Mouse (Mus musculus) hindbrain, embryonic 10.5 days (tissue): ENCODE measurements around the gene Ubash3b. TPM values are rescaled to one million over a fixed set of nuclear protein-coding genes. Genes with fewer than 3 reads are reported as not detected.
A peak's percentile ranks its signal among the peaks of the same experiment; 100 is the strongest.

Source experiments
- DNase-seq: peaks from one replicate; pipeline ENCODE4 v3.0.0-alpha.2; 2017; ENCODE audit warnings: low spot score
- H3K27ac ChIP-seq: fragments of 300-500 bp; sonication (generic); 2 replicates; pipeline ENCODE4 v1.5.1; 2016; ENCODE audit warnings: mild to moderate bottlenecking, moderate library complexity
- H3K27me3 ChIP-seq: fragments of 300-500 bp; sonication (generic); 2 replicates; pipeline ENCODE4 v1.6.1; 2016; ENCODE audit warnings: mild to moderate bottlenecking; ENCODE audit not compliant: poor library complexity, insufficient read depth, severe bottlenecking
- H3K36me3 ChIP-seq: fragments of 300-500 bp; sonication (generic); 2 replicates; pipeline ENCODE4 v1.6.1; 2016; ENCODE audit warnings: mild to moderate bottlenecking, moderate library complexity
- H3K4me1 ChIP-seq: fragments of 300-500 bp; sonication (generic); replicated peaks from 2 replicates; pipeline ENCODE4 v1.6.1; 2016; ENCODE audit warnings: mild to moderate bottlenecking
- H3K4me3 ChIP-seq: fragments of 300-500 bp; sonication (generic); 2 replicates; pipeline ENCODE4 v1.5.1; 2016; ENCODE audit warnings: mild to moderate bottlenecking, moderate library complexity
- H3K9me3 ChIP-seq: fragments of 300-500 bp; sonication (generic); 2 replicates; pipeline ENCODE4 v1.6.1; 2016; ENCODE audit warnings: mild to moderate bottlenecking, moderate library complexity
- WGBS: fragments of 180-500 bp; shearing (Covaris S2); methylation state at CpG from one replicate; pipeline ENCODE4 v1.1.7; 2016; 5-methylcytosine and 5-hydroxymethylcytosine counted together
- polyA plus RNA-seq: library from polyadenylated mRNA; unstranded; fragments of >200 nt; fragmentation: Nextera tagmentation; extraction: Ambion mirVana; gene quantifications from 2 replicates; pipeline ENCODE4 v1.2.1, GENCODE M21; 2016

Gene Ubash3b
- polyA plus RNA-seq, 1 experiment from 2014 or later = 8.5 TPM

DNA sequence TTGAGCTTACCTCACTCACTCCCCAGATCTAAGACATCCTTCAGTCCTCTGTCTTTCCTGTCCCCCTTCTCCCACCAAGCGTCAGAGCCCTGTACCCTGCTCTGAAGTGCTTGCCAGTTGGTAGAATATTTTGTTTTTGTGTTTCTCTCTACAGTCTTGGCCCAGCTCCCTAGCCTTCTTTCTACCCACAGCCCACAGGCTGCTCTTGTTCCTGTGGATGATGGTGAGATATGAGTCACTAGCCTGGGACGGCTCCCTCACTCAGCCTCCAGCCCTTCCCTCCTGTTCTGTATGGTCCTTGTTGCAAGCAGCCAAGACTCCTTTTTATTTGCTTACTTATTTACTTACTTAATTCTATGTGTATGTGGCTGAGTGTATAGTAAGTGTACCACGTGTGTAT, 141.0 kb downstream of the Ubash3b start:
- DNase-seq = no peak
- Histone ChIP-seq H3K4me1 (no peaks in the 10 kb centered on the region), H3K9me3 (no peaks in the 10 kb centered on the region), H3K36me3 (no peaks in the 10 kb centered on the region), H3K27me3 (no peaks in the 10 kb centered on the region), H3K4me3 (no peak overlapping the region), H3K27ac (no peak overlapping the region)
- 87% methylated on average over 3 of the region's 3 CpGs for WGBS

GRCm38 (mm10) chr9:41014512-41014911, 147.0 kb downstream of the Ubash3b start:
- WGBS = 40% methylated on average over 4 of the region's 4 CpGs
- Histone ChIP-seq H3K27me3 (peaks cover 20% of the 10 kb centered on the region), H3K4me1 (peaks cover 29% of the 10 kb centered on the region), H3K9me3 (no peaks in the 10 kb centered on the region), H3K36me3 (no peaks in the 10 kb centered on the region), H3K27ac (peak overlapping the region; percentile 64; the same call in 1 of the 2 replicates), H3K4me3 (no peak overlapping the region)
- DNase-seq = no peak

- H3K27me3 ChIP-seq = peaks cover 24% of the 10 kb centered on the region
- WGBS = 61% methylated on average over 5 of the region's 5 CpGs
- H3K9me3 ChIP-seq = no peaks in the 10 kb centered on the region
- H3K27ac ChIP-seq = peak overlapping the region; percentile 78
- no peaks in the 10 kb centered on the region for H3K36me3 ChIP-seq
- no peak for DNase-seq
- H3K4me1 ChIP-seq = peaks cover 41% of the 10 kb centered on the region
- 0 out of 2 replicates have a peak overlapping the region, but pooled peaks have one; percentile 13 for H3K4me3 ChIP-seq
These were observed 149.0 kb downstream of the Ubash3b start for GRCm38 (mm10) chr9:41012456-41012855.

DNA sequence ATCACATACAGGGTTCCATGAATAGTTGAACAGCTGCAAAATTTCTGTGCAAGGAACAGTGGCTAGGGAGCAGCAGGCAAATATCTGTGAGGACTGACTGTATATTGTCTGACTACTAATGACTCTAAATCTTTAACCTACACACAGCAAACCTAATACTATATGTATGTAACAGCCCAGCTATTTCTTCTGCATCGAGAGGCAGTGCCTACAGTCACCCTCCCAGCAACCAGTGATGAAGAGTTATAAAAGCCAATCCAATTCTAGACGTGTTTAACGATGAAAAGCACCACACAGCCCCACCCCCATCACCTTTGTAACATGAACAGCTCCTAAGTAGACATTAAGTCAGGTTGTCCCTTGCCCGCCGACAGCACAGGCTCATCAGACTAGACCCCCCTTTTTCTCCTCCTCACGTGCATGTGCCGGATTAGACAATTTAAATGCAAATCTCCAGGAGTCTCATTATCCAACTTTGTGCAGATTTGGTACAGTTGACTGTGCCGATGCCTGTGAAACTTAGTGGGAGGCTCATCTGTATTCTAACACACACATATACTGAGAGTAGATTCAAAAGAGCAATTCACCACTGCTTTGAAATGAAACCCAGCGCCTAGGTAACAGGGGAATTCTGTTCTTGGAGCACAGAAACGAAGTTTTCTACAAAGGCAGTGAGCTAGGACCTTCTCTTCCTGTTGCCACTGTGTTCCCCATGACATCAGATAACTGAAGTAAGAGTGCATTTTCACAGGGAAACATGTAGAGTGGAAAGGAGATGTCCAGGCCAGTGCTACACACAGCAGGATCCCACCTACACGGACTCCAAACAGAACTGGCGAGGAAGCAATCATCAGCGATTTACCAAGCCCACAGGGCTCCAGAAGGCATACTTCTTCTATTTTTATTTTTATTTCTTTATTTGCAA, 149.7 kb downstream of the Ubash3b start:
- Histone ChIP-seq H3K27ac (peak overlapping the region; percentile 78), H3K4me1 (peaks cover 45% of the 10 kb centered on the region), H3K36me3 (no peaks in the 10 kb centered on the region), H3K4me3 (peak overlapping the region; percentile 13; the same call in 1 of the 2 replicates), H3K27me3 (peaks cover 24% of the 10 kb centered on the region), H3K9me3 (no peaks in the 10 kb centered on the region)
- WGBS = 49% methylated on average over 13 of the region's 13 CpGs
- DNase-seq = no peak

- peaks cover 49% of the 10 kb centered on the region for H3K27me3 ChIP-seq
- peak; percentile 35 for DNase-seq
- H3K27ac ChIP-seq = peak overlapping the region; percentile 64; the same call in 1 of the 2 replicates
- no peaks in the 10 kb centered on the region for H3K36me3 ChIP-seq
- WGBS = 0% methylated on average over 1 of the region's 1 CpGs
- peaks cover 36% of the 10 kb centered on the region for H3K4me1 ChIP-seq
- no peaks in the 10 kb centered on the region for H3K9me3 ChIP-seq
- H3K4me3 ChIP-seq = no peak overlapping the region
These were observed 153.7 kb downstream of the Ubash3b start for GRCm38 (mm10) chr9:41007785-41008184.

DNA sequence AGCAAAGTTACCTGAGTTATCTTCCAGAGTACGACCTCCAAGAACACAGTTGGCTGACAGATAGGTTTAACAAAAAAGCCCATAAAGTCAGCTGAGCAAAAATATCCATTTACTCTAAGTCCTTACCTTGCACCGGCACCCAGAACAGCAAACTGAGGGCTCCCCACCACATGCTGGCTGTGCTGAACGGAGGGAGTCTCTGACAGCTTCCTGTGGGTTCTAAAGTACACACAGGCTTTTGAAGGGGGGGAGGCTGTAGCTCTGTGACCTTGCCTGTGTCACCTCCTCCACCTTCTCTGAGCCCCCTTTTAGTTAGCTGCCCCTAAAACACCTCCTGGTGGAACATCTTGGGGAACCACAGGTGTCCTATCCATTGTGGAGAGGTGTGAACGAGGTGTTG, 157.1 kb downstream of the Ubash3b start, which contains the start of gene Crtam:
Gene Crtam, minus strand, starts transcription at position 214 of the 400 bp plus-strand sequence.
- no peaks in the 10 kb centered on the region for H3K36me3 ChIP-seq
- WGBS = 74% methylated on average over 4 of the region's 4 CpGs
- H3K27ac ChIP-seq = no peak within 1 kb of the TSS
- H3K4me1 ChIP-seq = peaks cover 22% of the 10 kb centered on the region
- H3K4me3 ChIP-seq = no peak within 1 kb of the TSS
- no peak for DNase-seq
- 0 out of 2 replicates have a peak, but pooled peaks cover 3% of the 10 kb centered on the region for H3K9me3 ChIP-seq
- H3K27me3 ChIP-seq = peaks cover 32% of the 10 kb centered on the region

DNA sequence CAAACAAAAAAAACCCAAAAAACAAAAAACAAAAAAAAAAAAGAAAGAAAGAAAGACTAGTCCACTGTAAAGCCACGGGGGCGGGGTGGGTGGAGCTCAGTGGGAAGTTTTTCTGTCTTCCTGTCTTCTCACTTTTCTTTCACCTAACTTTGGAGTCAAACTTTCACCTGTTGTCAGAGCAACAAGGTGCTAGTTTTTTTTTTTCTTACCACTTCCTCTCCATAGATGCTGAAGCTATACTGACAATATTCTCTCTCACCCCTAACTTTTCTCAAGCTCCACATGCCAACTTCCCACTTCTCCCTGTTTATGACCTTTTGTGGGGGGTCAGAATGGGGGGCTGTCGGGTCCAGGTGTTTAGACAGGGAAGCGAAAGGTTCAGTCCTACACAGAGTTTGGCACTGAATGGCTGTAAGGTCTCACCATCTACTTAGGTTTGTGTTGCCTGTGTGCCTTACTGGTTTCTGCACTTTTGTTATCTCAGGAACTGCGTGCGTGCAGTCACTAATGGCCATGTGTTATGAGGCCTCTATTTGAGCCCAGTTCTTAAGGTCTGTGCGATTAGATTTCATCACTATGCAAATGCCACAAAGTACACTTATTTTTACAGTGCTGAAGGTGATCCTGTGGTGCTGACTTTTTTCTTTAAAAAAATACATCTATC, 164.2 kb downstream of the Ubash3b start:
- Histone ChIP-seq H3K9me3 (0 out of 2 replicates have a peak, but pooled peaks cover 3% of the 10 kb centered on the region), H3K36me3 (no peaks in the 10 kb centered on the region), H3K27me3 (no peaks in the 10 kb centered on the region), H3K4me3 (no peak overlapping the region), H3K27ac (no peak overlapping the region), H3K4me1 (peaks cover 6% of the 10 kb centered on the region)
- DNase-seq = no peak
- WGBS = 91% methylated on average over 7 of the region's 7 CpGs

DNA sequence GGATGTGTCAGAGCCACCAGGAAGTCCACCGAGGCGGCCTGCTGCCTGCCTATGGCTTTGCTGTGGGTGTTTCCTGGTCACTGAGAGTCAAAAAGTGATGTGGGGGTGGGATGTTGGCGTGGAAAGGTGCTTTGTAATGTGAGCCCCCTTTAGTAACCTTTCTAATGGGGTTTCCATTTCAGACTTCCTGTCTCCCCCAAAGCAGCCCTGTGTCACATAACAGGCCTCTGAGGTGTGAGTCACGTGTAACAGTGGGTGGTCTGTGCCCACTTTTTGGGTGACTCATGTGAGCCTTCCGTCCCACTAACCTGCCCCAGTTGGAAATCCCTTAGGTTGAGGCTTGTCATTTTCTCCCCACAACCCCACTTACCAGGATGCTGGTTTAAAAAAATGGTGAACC, 167.4 kb downstream of the Ubash3b start:
- Histone ChIP-seq H3K36me3 (no peaks in the 10 kb centered on the region), H3K4me3 (no peak overlapping the region), H3K27ac (0 out of 2 replicates have a peak overlapping the region, but pooled peaks have one; percentile 2), H3K4me1 (peaks cover 4% of the 10 kb centered on the region; the same call in 1 of the 2 replicates), H3K27me3 (no peaks in the 10 kb centered on the region), H3K9me3 (no peaks in the 10 kb centered on the region)
- DNase-seq = no peak
- 81% methylated on average over 5 of the region's 5 CpGs for WGBS

DNA sequence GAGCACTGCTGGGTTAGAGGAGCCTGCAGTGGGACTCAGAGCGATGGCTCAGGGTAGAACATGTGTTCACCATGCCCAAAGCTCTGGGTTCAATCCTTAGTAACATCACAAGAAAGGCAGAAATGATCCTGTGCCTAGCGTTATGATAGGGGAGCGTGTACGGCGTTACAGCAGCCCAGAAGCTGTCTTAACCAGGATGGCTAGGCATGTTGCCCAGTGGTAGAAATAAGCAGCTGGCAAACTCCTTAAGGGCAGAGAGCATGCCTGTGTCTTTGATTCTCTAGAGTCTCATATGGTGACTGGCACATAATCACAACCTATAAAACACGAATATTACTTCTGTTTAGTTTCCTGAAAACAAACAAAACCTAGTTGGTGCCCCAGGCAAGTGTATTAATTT, 170.0 kb downstream of the Ubash3b start:
- H3K27ac ChIP-seq = no peak overlapping the region
- DNase-seq = no peak
- H3K4me3 ChIP-seq = no peak overlapping the region
- H3K4me1 ChIP-seq = peaks cover 4% of the 10 kb centered on the region; the same call in 1 of the 2 replicates
- 94% methylated on average over 6 of the region's 6 CpGs for WGBS
- peaks cover 13% of the 10 kb centered on the region; the same call in 1 of the 2 replicates for H3K27me3 ChIP-seq
- no peaks in the 10 kb centered on the region for H3K9me3 ChIP-seq
- no peaks in the 10 kb centered on the region for H3K36me3 ChIP-seq

- H3K36me3 ChIP-seq = no peaks in the 10 kb centered on the region
- H3K4me1 ChIP-seq = peaks cover 4% of the 10 kb centered on the region; the same call in 1 of the 2 replicates
- H3K9me3 ChIP-seq = no peaks in the 10 kb centered on the region
- 48% methylated on average over 4 of the region's 4 CpGs for WGBS
- H3K4me3 ChIP-seq = no peak overlapping the region
- H3K27me3 ChIP-seq = peaks cover 13% of the 10 kb centered on the region; the same call in 1 of the 2 replicates
- peak overlapping the region; percentile 77 for H3K27ac ChIP-seq
- peak; percentile 33 for DNase-seq
These were observed 171.4 kb downstream of the Ubash3b start for GRCm38 (mm10) chr9:40989940-40990588.

- WGBS = 74% methylated on average over 3 of the region's 3 CpGs
- Histone ChIP-seq H3K27ac (no peak overlapping the region), H3K4me3 (no peak overlapping the region), H3K36me3 (no peaks in the 10 kb centered on the region), H3K27me3 (peaks cover 21% of the 10 kb centered on the region), H3K9me3 (no peaks in the 10 kb centered on the region), H3K4me1 (no peaks in the 10 kb centered on the region)
- no peak for DNase-seq
These were observed 177.2 kb downstream of the Ubash3b start for GRCm38 (mm10) chr9:40984313-40984712.

DNA sequence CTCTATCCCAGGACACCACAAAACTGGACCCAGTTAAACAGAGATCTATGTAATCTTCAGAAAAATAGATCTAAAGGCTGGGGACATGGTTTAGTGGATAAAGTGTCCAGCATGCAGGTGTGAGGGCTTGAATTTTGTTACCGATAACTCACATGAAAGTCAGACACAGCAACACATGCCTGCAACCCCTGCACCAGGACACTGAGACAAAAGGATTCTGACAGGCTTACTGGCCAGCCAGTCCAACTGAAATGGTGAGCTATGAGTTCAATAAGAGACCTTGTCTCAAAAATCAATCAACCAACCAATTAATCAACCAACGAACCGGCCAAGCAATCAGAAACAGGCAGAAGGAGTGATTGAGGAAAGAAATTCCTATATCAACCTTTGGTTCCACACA, 177.7 kb downstream of the Ubash3b start:
- Histone ChIP-seq H3K27me3 (peaks cover 21% of the 10 kb centered on the region), H3K4me1 (no peaks in the 10 kb centered on the region), H3K9me3 (no peaks in the 10 kb centered on the region), H3K4me3 (no peak overlapping the region), H3K27ac (no peak overlapping the region), H3K36me3 (no peaks in the 10 kb centered on the region)
- WGBS = 87% methylated on average over 3 of the region's 3 CpGs
- DNase-seq = no peak
